Mouse (Mus musculus) embryonic facial prominence, embryonic 15.5 days (tissue): ENCODE measurements around the gene Xpr1. TPM values are rescaled to one million over a fixed set of nuclear protein-coding genes. Genes with fewer than 3 reads are reported as not detected.

ENCODE experiments used
- ATAC-seq: fragments of 200-750 bp; cut with Nextera tagmentation; 2 replicates; pipeline ENCODE4 v1.8.0; 2017; ENCODE audit warnings: low read depth, moderate TSS enrichment; ENCODE audit not compliant: insufficient number of reproducible peaks, low FRiP score, low TSS enrichment
- H3K27ac ChIP-seq: fragments of 300-500 bp; sonication (generic); replicated peaks from 2 replicates; pipeline ENCODE4 v1.5.1; 2015; ENCODE audit warnings: mild to moderate bottlenecking, inconsistent platforms
- H3K27me3 ChIP-seq: fragments of 300-500 bp; sonication (generic); 2 replicates; pipeline ENCODE4 v1.6.1; 2015; ENCODE audit warnings: inconsistent platforms
- H3K36me3 ChIP-seq: fragments of 300-500 bp; sonication (generic); 2 replicates; pipeline ENCODE4 v1.6.1; 2015; ENCODE audit warnings: mild to moderate bottlenecking, inconsistent platforms
- H3K4me1 ChIP-seq: fragments of 300-500 bp; sonication (generic); 2 replicates; pipeline ENCODE4 v1.6.1; 2015; ENCODE audit warnings: inconsistent platforms
- H3K4me2 ChIP-seq: fragments of 300-500 bp; sonication (generic); replicated peaks from 2 replicates; pipeline ENCODE4 v1.6.1; 2015; ENCODE audit warnings: mild to moderate bottlenecking, inconsistent platforms
- H3K4me3 ChIP-seq: fragments of 300-500 bp; sonication (generic); replicated peaks from 2 replicates; pipeline ENCODE4 v1.5.1; 2015; ENCODE audit warnings: mild to moderate bottlenecking, inconsistent platforms
- H3K9ac ChIP-seq: fragments of 300-500 bp; sonication (generic); 2 replicates; pipeline ENCODE4 v1.6.1; 2015; ENCODE audit warnings: inconsistent platforms
- H3K9me3 ChIP-seq: fragments of 300-500 bp; sonication (generic); replicated peaks from 2 replicates; pipeline ENCODE4 v1.6.1; 2016; ENCODE audit warnings: inconsistent platforms
- WGBS: fragments of 180-500 bp; shearing (Covaris S2); methylation state at CpG from one replicate; pipeline ENCODE4 v1.1.7; 2015; 5-methylcytosine and 5-hydroxymethylcytosine counted together
- polyA plus RNA-seq: library from polyadenylated mRNA; unstranded; fragments of >200 nt; fragmentation: Nextera tagmentation; extraction: Ambion mirVana; gene quantifications from 2 replicates; pipeline ENCODE4 v1.2.1, GENCODE M21; 2015

Xpr1 gene
- polyA plus RNA-seq, 1 experiment from 2014 or later: 7.3 TPM

DNA sequence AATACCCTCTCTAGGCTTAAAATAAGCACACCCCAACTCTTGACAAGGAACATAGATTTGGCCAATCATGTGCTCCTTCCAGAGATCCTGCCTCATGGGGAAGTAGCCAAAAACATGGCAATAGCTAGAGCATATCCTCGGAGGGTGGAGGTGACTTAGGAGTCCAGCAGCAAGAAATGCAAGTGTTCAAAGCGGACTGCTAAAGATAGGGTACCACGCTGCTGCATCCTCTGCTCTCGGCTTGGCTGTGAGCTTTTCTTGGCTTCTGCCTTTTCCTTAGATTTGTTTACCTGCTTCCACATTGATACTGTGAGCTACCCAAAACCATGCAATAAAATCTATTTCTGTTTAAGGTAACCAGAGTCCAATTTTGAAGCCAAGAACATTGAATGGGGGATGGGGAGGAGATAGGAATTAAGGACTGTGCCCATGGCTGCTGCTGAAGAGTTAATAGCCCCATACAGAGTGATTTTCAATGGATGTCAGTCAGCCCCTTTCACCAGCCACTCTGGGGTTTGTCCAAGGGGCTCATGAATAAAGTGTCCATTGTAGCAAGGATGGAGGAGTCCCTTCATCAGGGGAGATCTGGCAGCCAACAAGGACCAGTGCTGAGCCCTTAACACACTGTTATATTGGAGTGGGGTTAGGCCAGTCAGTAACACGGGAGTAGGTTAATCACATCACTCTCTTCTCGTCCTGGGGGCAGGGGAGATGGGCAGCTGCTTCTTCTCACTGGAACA, 10.1 kb upstream of the Xpr1 start:
- H3K4me3 ChIP-seq: no peak overlapping the region
- H3K27me3 ChIP-seq: no peaks in the 10 kb centered on the region
- no peak overlapping the region for H3K27ac ChIP-seq
- 65% methylated on average over 6 of the region's 6 CpGs for WGBS
- no peaks in the 10 kb centered on the region for H3K36me3 ChIP-seq
- no peak for ATAC-seq
- H3K4me1 ChIP-seq: no peaks in the 10 kb centered on the region
- H3K9ac ChIP-seq: no peak overlapping the region
- no peaks in the 10 kb centered on the region for H3K9me3 ChIP-seq
- H3K4me2 ChIP-seq: no peak overlapping the region

DNA sequence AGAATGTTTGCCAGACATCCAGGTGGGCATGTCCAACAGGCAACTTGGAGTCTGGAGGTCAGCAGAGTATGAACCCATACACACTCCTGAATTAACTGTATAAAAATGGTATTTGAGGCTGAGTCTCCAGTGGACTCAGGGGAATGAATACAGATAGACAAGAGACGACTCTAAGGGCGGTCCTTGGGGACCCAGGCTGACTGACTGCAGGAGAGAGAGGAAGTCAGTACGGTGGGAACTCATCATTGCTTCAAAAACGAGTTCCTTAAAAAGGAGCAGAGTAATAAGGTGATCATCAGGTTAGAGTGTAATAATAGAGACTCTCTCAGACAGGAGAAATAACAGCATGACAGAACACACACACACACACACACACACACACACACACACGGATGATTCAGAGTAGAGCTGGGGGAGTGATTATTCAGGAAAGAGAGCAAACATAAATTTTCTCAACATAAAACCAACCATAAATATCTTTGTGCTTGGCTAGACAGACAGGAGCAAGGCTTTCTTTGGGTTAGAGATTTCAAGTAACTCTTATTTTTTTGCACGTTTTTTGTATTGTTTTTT, 8.6 kb upstream of the Xpr1 start:
- no peaks in the 10 kb centered on the region for H3K36me3 ChIP-seq
- H3K4me3 ChIP-seq: no peak overlapping the region
- no peaks in the 10 kb centered on the region for H3K27me3 ChIP-seq
- H3K9ac ChIP-seq: no peak overlapping the region
- H3K4me2 ChIP-seq: no peak overlapping the region
- ATAC-seq: no peak
- H3K27ac ChIP-seq: no peak overlapping the region
- no peaks in the 10 kb centered on the region for H3K9me3 ChIP-seq
- no peaks in the 10 kb centered on the region for H3K4me1 ChIP-seq
- 43% methylated on average over 6 of the region's 6 CpGs for WGBS

DNA sequence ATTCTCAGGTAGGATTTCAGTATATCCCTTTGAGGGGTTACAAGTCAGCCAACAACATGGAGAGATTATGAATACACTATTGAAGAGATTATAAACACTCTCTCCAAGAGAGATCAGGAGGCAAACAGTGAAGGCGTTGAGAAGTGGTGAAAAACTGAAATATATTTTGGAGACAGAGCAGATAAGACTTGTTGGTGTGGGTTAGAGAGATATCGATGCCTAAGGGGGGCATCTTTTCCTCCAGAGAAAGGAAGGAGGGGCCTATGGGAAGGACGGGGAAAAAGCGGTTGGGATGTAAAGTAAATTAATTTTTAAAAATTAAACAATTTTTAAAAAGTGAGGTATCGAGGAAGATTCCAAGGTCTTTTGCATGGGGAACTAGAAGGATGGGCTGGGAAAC, 8.1 kb upstream of the Xpr1 start:
- ATAC-seq: no peak
- H3K36me3 ChIP-seq: no peaks in the 10 kb centered on the region
- no peak overlapping the region for H3K27ac ChIP-seq
- no peaks in the 10 kb centered on the region for H3K9me3 ChIP-seq
- no peak overlapping the region for H3K4me2 ChIP-seq
- H3K4me3 ChIP-seq: no peak overlapping the region
- H3K4me1 ChIP-seq: no peaks in the 10 kb centered on the region
- H3K27me3 ChIP-seq: no peaks in the 10 kb centered on the region
- no peak overlapping the region for H3K9ac ChIP-seq
- 81% methylated on average over 5 of the region's 5 CpGs for WGBS

DNA sequence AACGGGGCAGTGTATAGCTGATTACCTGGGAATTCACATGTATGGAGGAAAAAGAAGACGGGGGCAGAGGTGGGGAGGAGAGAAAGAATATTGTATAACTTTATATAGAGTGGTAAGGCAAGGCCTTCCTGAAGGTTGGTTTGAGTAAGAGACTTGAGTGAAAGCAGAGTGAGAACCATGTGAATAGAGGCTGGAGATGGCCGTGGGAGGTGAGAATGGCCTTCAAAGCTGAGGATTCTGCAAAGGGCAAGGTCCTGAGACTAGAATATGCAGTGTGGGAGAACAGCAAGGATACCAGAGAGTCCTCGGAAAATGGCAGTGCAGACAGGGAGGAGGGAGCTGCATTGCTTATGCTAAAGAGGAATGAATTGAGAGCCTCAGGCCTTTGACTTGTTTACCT, 6.6 kb upstream of the Xpr1 start:
- H3K4me1 ChIP-seq: no peaks in the 10 kb centered on the region
- ATAC-seq: no peak
- H3K27ac ChIP-seq: no peak overlapping the region
- no peak overlapping the region for H3K4me3 ChIP-seq
- 72% methylated on average over 4 of the region's 4 CpGs for WGBS
- no peaks in the 10 kb centered on the region for H3K36me3 ChIP-seq
- H3K27me3 ChIP-seq: no peaks in the 10 kb centered on the region
- H3K4me2 ChIP-seq: no peak overlapping the region
- no peak overlapping the region for H3K9ac ChIP-seq
- H3K9me3 ChIP-seq: no peaks in the 10 kb centered on the region

DNA sequence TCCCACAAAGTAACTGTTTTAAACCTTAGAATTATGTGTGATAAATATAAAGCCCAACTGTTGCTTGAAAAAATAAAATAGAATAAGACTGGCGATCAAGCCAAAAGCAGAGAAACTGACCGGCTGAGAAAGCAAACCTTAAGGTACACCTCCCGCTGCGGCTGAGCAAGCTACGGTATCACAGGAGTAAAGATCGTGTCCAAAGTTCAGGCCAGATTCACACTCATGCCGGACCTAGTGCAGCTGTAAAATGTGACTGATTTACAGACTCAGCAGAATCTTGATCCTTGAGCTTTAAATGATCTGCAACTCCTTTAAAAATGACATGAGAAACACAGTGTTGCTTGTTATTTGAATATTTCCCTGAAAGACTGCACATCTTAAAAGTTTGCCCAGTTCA, 4.8 kb upstream of the Xpr1 start:
- 90% methylated on average over 7 of the region's 7 CpGs for WGBS
- H3K27ac ChIP-seq: no peak overlapping the region
- H3K27me3 ChIP-seq: no peaks in the 10 kb centered on the region
- no peak overlapping the region for H3K4me2 ChIP-seq
- no peak for ATAC-seq
- H3K9ac ChIP-seq: no peak overlapping the region
- no peaks in the 10 kb centered on the region for H3K36me3 ChIP-seq
- H3K4me1 ChIP-seq: no peaks in the 10 kb centered on the region
- H3K9me3 ChIP-seq: no peaks in the 10 kb centered on the region
- H3K4me3 ChIP-seq: no peak overlapping the region

DNA sequence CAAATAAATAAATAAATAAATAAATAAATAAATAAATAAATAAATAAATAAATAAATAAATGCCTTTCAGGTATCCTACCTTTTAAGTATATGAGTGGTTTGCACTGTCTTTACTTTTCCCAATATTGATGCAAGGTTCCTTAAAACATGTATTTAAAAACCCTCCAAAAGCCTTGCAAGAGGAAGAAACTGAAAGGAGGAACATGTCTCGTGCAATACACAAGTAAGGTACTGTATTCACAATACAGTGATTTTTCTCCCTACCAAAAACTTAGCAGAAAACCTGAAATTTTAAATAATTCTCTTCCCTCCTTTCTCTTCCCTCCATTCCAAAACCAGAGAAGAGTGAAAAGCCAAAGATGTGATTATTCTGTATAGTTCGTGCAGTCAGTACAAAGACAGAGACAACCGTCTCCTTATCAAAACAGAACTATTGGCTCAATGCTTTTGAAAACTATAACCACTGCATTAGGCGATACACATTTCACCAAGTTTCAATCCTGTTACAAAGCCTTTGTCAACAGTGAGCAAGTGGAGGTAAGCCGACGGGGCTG, 991 bp downstream of the Xpr1 start:
- no peak for ATAC-seq

DNA sequence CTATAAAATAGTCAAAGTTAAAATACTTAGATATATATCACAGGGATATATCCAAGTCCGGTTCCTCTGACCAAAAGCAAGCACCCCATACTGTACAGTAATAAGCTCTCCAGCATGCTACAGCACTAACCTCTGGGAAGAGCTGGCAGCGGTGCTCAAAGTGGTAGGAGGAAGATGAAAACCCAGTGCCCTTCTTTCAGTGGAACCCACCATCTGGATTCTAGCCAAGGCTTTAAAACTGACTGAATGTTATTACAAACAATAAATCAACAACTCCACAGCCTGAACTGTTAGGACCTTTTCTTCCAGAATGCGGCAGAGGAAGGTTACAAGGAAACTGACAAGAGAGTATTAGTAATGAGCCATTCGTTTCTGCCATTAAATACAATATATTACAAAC, 1.8 kb downstream of the Xpr1 start:
- Histone ChIP-seq H3K9me3 (no peaks in the 10 kb centered on the region), H3K4me2 (no peak overlapping the region), H3K4me1 (peaks cover 5% of the 10 kb centered on the region), H3K36me3 (no peaks in the 10 kb centered on the region), H3K9ac (no peak overlapping the region), H3K4me3 (no peak overlapping the region), H3K27me3 (no peaks in the 10 kb centered on the region), H3K27ac (no peak overlapping the region)
- ATAC-seq: no peak
- WGBS: 64% methylated on average over 4 of the region's 4 CpGs

More for the DNA sequence above, 991 bp downstream of the Xpr1 start:
- Histone ChIP-seq H3K27me3 (no peaks in the 10 kb centered on the region), H3K27ac (peak overlapping the region; percentile 81; the same call in 1 of the 2 replicates), H3K9ac (peak overlapping the region; percentile 74), H3K36me3 (no peaks in the 10 kb centered on the region), H3K4me1 (peaks cover 5% of the 10 kb centered on the region), H3K4me2 (peak overlapping the region; percentile 85), H3K9me3 (no peaks in the 10 kb centered on the region), H3K4me3 (peak overlapping the region; percentile 92)
- 5% methylated on average over 6 of the region's 6 CpGs for WGBS

DNA sequence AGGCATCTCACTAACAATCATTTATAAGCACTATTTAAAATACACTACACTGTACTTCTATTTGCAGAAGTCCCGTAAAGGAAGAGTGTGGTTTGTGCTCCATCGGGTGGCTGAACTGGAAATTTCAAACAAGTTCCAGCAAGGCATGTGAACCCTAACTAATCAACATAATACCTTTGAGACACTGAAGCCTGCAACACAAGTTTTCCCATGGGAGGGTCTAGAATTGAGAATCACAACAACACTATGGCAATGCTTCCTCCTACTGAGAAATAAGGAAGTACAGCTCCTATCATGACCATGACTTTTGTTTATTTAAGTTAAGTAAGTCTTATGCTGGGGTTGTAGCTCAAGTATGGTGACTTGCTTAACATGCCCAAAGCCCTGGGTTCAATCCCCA, 4.5 kb downstream of the Xpr1 start:
- Histone ChIP-seq H3K4me2 (no peak overlapping the region), H3K4me1 (peaks cover 5% of the 10 kb centered on the region), H3K9ac (no peak overlapping the region), H3K27me3 (no peaks in the 10 kb centered on the region), H3K9me3 (no peaks in the 10 kb centered on the region), H3K27ac (no peak overlapping the region), H3K36me3 (no peaks in the 10 kb centered on the region), H3K4me3 (no peak overlapping the region)
- WGBS: 62% methylated on average over 2 of the region's 2 CpGs
- no peak for ATAC-seq

DNA sequence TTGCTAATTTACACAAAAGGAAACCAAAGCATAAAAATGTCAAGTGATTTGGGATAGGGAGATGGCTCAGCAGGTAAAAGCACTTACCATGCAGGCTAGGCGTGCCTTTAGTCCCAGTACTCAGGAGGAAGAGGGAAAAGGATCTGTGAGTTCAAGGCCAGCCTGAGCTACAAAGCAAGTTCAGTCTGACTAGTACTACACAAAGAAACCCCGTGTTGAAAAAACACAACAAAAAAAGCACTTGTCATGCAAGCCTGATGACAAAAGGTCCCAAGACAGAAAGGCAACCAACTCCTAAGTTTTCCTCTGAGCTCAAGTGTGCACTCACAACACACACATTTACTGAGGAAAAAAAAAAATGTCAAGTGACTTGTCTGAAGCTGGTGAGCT, 8.6 kb downstream of the Xpr1 start:
- H3K27ac ChIP-seq: no peak overlapping the region
- H3K9me3 ChIP-seq: no peaks in the 10 kb centered on the region
- H3K4me2 ChIP-seq: no peak overlapping the region
- H3K27me3 ChIP-seq: no peaks in the 10 kb centered on the region
- H3K36me3 ChIP-seq: no peaks in the 10 kb centered on the region
- ATAC-seq: no peak
- H3K9ac ChIP-seq: no peak overlapping the region
- H3K4me1 ChIP-seq: no peaks in the 10 kb centered on the region
- H3K4me3 ChIP-seq: no peak overlapping the region
- WGBS: 73% methylated on average over 2 of the region's 2 CpGs

DNA sequence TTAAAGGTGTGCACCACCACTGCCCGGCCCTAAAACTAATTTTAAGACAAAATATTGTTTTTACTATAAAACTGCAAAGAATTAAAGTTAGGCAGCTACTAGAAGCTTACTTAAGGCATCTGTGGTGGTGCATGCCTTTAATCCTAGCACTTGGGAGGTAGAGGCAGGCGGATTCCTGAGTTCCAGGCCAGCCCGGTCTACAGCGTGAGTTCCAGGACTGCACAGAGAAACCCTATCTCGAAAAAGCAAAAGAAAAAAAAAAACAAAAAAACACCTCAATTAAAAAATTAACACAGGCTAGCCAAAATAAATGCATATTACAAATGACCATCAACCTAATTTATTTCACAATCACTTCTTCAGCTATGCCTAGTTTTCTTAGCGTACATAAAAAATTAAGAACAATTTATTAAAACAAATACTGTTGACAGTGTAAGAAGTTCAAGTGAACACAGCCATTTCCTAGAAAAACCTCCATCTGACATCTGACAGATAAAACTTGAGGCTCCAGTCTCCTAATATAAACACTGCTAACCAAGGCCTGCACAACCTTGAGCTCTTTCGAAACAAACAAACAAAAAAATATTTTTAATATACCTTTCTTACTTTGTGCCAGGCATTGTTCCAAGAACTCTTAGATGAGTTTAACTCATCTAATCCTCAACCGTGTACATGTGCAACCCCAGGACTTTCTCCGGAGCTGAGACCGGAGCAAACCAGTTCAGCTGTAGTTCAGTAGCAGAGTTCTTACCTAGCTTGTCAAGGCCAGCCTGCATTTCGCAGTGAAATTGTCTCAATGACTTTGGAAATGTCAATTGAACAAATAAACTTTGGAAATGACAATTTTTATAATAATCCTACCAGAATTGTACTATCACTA, 9.3 kb downstream of the Xpr1 start:
- Histone ChIP-seq H3K36me3 (no peaks in the 10 kb centered on the region), H3K4me2 (no peak overlapping the region), H3K4me1 (no peaks in the 10 kb centered on the region), H3K9me3 (no peaks in the 10 kb centered on the region), H3K4me3 (no peak overlapping the region), H3K9ac (no peak overlapping the region), H3K27ac (no peak overlapping the region), H3K27me3 (no peaks in the 10 kb centered on the region)
- WGBS: 84% methylated on average over 11 of the region's 11 CpGs
- no peak for ATAC-seq

DNA sequence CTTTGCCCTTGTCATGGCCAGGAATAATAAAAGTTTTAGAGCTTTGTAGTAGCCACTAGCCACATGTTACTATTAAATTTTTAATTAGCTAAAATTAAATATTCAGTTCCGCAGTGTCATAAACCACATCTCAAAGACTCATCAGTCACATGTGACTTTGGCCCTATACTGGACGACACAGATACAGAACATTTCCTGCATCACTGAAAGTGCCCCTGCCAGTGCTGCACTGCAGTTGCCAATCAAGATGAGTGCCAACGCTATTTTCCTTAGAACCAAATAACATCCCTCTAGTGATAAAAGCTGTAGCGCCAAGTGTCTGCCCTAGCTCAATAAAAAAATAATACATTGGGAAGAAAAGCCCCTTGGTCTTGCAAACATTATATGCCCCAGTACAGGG, 17.2 kb downstream of the Xpr1 start:
- ATAC-seq: no peak
- Histone ChIP-seq H3K4me3 (no peak overlapping the region), H3K9ac (no peak overlapping the region), H3K9me3 (no peaks in the 10 kb centered on the region), H3K27me3 (no peaks in the 10 kb centered on the region), H3K4me1 (no peaks in the 10 kb centered on the region), H3K4me2 (no peak overlapping the region), H3K27ac (no peak overlapping the region), H3K36me3 (no peaks in the 10 kb centered on the region)
- WGBS: 87% methylated on average over 4 of the region's 4 CpGs
